ENCODE assay signal across 15 mouse cellular contexts in the genomic region with DNA sequence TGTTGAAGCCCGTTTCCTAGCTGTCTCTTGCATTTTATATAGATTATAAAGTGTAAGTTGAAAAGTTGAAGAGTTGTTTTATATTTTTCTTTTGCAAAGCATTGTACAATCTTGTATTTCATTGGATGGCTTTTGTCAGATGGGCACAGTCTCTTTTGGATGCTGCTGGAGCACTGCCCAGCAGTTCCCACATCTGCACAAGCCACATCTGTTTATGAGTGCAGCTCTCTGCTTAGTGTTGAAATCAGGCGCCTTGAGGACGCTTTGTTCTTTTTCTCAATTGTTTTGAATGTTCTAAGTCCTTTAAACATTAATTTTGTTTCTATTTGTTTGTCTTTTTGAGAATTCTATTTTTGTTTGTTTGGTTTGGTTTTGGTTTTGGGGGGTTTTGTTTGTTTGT. TPM values are rescaled to one million over a fixed set of nuclear protein-coding genes. Genes with fewer than 3 reads are reported as not detected.
DNase-seq lines count a peak whose midpoint lies in the region; ATAC-seq and TF ChIP-seq lines count a peak whose summit lies in the region.
"Had no signal": no experiment of that assay in that cellular context is flagged by ENCODE, and none has a peak within 500 bp of the region (broad histone marks: within the 10 kb centered on the region; RNA-seq: fewer than 3 reads in every experiment).

No protein-coding gene starts in this region.

- H3K4me1 ChIP-seq in liver, embryonic 13.5 days (replicated peaks): peaks cover 68% of the 10 kb centered on the region
- peaks cover 51% of the 10 kb centered on the region for H3K4me1 ChIP-seq in embryonic facial prominence, embryonic 15.5 days
- peaks cover 59% of the 10 kb centered on the region for H3K4me1 ChIP-seq in olfactory bulb, adult 2 months (ENCODE audit: control insufficient read depth, insufficient read depth, low read length)
- H3K4me1 ChIP-seq: neural tube, embryonic 12.5 days had no signal

- DNase-seq in liver, embryonic 13.5 days: no peak
- no peak for DNase-seq in liver
- DNase-seq in heart, postnatal 14 days: peak; percentile 65
- no peak for DNase-seq in kidney, adult 8-10 months
- no peak for DNase-seq in cerebellum, adult 11 months
- DNase-seq: adrenal gland, adult 2 months; cerebellum, postnatal 10 days; kidney, adult 9 months; spleen, adult 18-20 months had no signal

- H3K4me2 ChIP-seq in liver, embryonic 13.5 days: no peak overlapping the region
- H3K4me2 ChIP-seq in embryonic facial prominence, embryonic 15.5 days (replicated peaks): 0 out of 2 replicates have a peak overlapping the region, but pooled peaks have one; percentile 8
- H3K4me2 ChIP-seq: heart, embryonic 15.5 days; neural tube, embryonic 12.5 days had no signal

- no peaks in the 10 kb centered on the region for H3K27me3 ChIP-seq in liver, embryonic 13.5 days
- no peaks in the 10 kb centered on the region for H3K27me3 ChIP-seq in embryonic facial prominence, embryonic 15.5 days
- H3K27me3 ChIP-seq: heart, embryonic 15.5 days; neural tube, embryonic 12.5 days had no signal

- H3K36me3 ChIP-seq in liver, embryonic 13.5 days: peaks cover 11% of the 10 kb centered on the region; the same call in 1 of the 2 replicates
- peaks cover 3% of the 10 kb centered on the region; the same call in 1 of the 2 replicates for H3K36me3 ChIP-seq in embryonic facial prominence, embryonic 15.5 days
- H3K36me3 ChIP-seq: heart, embryonic 15.5 days; neural tube, embryonic 12.5 days had no signal

- TF ChIP-seq CTCF in olfactory bulb, adult 2 months (IDR thresholded peaks at IDR 0.05; ENCODE audit: insufficient read depth, low read depth, low read length): no peak

- WGBS in liver, embryonic 13.5 days (ENCODE audit: insufficient replicate concordance): 66% methylated on average over 3 of the region's 3 CpGs
- 35% methylated on average over 3 of the region's 3 CpGs for WGBS in embryonic facial prominence, embryonic 15.5 days
- 11% methylated on average over 3 of the region's 3 CpGs for whole genome bisulfite sequencing in olfactory bulb, adult 2 months

- intact Hi-C loops in heart, postnatal 14 days (cut with DNase I): no loop called here

- H3K9me3 ChIP-seq in liver, embryonic 13.5 days (replicated peaks): no peaks in the 10 kb centered on the region
- H3K9me3 ChIP-seq in embryonic facial prominence, embryonic 15.5 days (replicated peaks): no peaks in the 10 kb centered on the region
- H3K9me3 ChIP-seq: heart, embryonic 15.5 days; neural tube, embryonic 12.5 days had no signal

- no peak for ATAC-seq in liver, embryonic 13.5 days (ENCODE audit: low read depth)
- ATAC-seq in embryonic facial prominence, embryonic 15.5 days (ENCODE audit: insufficient number of reproducible peaks, low FRiP score, low TSS enrichment, low read depth): no peak
- no peak for ATAC-seq in CD4-positive, CD25-positive, alpha-beta regulatory T cell, adult 4 months

- no peak overlapping the region for H3K4me3 ChIP-seq in liver, embryonic 13.5 days (replicated peaks)
- no peak overlapping the region for H3K4me3 ChIP-seq in embryonic facial prominence, embryonic 15.5 days (replicated peaks)
- no peak overlapping the region for H3K4me3 ChIP-seq in olfactory bulb, adult 2 months (ENCODE audit: insufficient read depth, low read depth, low read length)
- H3K4me3 ChIP-seq: erythroblast, embryonic 14.5 days; heart, embryonic 15.5 days; neural tube, embryonic 12.5 days had no signal

- no peak for TF ChIP-seq POLR2A in olfactory bulb, adult 2 months (IDR thresholded peaks at IDR 0.05; ENCODE audit: insufficient read depth, low read depth, low read length)

- H3K27ac ChIP-seq in liver, embryonic 13.5 days: no peak overlapping the region
- H3K27ac ChIP-seq in embryonic facial prominence, embryonic 15.5 days (replicated peaks): peak overlapping the region; percentile 79
- H3K27ac ChIP-seq in olfactory bulb, adult 2 months (ENCODE audit: insufficient read depth, low read depth, low read length): peak overlapping the region; percentile 77
- H3K27ac ChIP-seq: neural tube, embryonic 12.5 days had no signal

- H3K9ac ChIP-seq in liver, embryonic 13.5 days: peak overlapping the region; percentile 6; the same call in 1 of the 2 replicates
- no peak overlapping the region for H3K9ac ChIP-seq in embryonic facial prominence, embryonic 15.5 days
- H3K9ac ChIP-seq: heart, embryonic 15.5 days; neural tube, embryonic 12.5 days had no signal

RNA-seq across cellular contexts. Expression of gene Dnm2, which starts 13.5 kb away (rescaled TPM):
- polyA plus RNA-seq in liver, embryonic 13.5 days (2015; fragmentation: Nextera tagmentation; extraction: Ambion mirVana): 51.8 and 56.8 TPM in 2 replicates
- polyA plus RNA-seq in embryonic facial prominence, embryonic 15.5 days (2015; fragmentation: Nextera tagmentation; extraction: Ambion mirVana): 79.7 and 85.9 TPM in 2 replicates
- 10 to 100 TPM; 78.3 to 81.6 TPM for total RNA-seq in heart, postnatal 14 days (2021)
- 371 TPM in 1 of 2 replicates, not detected in the other for polyA plus RNA-seq in olfactory bulb, adult 2 months (2012; ENCODE audit: insufficient read depth, insufficient read length, low replicate concordance, missing spikeins)
- 100 to 1,000 TPM in 1 of 2 experiments, 10 to 100 TPM in 1; 97.0 to 119 TPM for polyA plus RNA-seq in CD4-positive, CD25-positive, alpha-beta regulatory T cell, adult 4 months (2017; shearing (Covaris generic))

RNA-seq across cellular contexts. Expression of gene Qtrt1, which starts 26.6 kb away (rescaled TPM):
- polyA plus RNA-seq in liver, embryonic 13.5 days (2015; fragmentation: Nextera tagmentation; extraction: Ambion mirVana): 24.3 and 28.6 TPM in 2 replicates
- 47.5 and 48.6 TPM in 2 replicates for polyA plus RNA-seq in embryonic facial prominence, embryonic 15.5 days (2015; fragmentation: Nextera tagmentation; extraction: Ambion mirVana)
- 10 to 100 TPM in 1 of 2 experiments, 1 to 10 TPM in 1; 8.5 to 11.2 TPM for total RNA-seq in heart, postnatal 14 days (2021)
- not detected in 2 replicates for polyA plus RNA-seq in olfactory bulb, adult 2 months (2012; ENCODE audit: insufficient read depth, insufficient read length, low replicate concordance, missing spikeins)
- 10 to 100 TPM; 32.1 to 46.9 TPM for polyA plus RNA-seq in CD4-positive, CD25-positive, alpha-beta regulatory T cell, adult 4 months (2017; shearing (Covaris generic))

Comparison
In these comparisons a context has a peak if more than half of its experiments do, and no peak if none do; other contexts are left out.
1. DNase-seq: peak in heart, postnatal 14 days (2 of 2); none in liver, embryonic 13.5 days (single experiment), liver (single experiment), kidney, adult 8-10 months (0 of 2) and cerebellum, adult 11 months (single experiment).
2. RNA of gene Qtrt1, which starts 26.6 kb away (polyA plus RNA-seq): 47.5 to 48.6 TPM in embryonic facial prominence, embryonic 15.5 days, 32.1 to 46.9 TPM in CD4-positive, CD25-positive, alpha-beta regulatory T cell, adult 4 months and 24.3 to 28.6 TPM in liver, embryonic 13.5 days; not detected in olfactory bulb, adult 2 months; every median in the first group is over 10 times any median in the second.